Mouse (Mus musculus): ENCODE results near the gene Rnf20. TPM values are rescaled to one million over a fixed set of nuclear protein-coding genes. Genes with fewer than 3 reads are reported as not detected.

Rnf20 gene
- polyA plus RNA-seq (2012; rRNA removed): 16.0 TPM in 2 replicates

DNA sequence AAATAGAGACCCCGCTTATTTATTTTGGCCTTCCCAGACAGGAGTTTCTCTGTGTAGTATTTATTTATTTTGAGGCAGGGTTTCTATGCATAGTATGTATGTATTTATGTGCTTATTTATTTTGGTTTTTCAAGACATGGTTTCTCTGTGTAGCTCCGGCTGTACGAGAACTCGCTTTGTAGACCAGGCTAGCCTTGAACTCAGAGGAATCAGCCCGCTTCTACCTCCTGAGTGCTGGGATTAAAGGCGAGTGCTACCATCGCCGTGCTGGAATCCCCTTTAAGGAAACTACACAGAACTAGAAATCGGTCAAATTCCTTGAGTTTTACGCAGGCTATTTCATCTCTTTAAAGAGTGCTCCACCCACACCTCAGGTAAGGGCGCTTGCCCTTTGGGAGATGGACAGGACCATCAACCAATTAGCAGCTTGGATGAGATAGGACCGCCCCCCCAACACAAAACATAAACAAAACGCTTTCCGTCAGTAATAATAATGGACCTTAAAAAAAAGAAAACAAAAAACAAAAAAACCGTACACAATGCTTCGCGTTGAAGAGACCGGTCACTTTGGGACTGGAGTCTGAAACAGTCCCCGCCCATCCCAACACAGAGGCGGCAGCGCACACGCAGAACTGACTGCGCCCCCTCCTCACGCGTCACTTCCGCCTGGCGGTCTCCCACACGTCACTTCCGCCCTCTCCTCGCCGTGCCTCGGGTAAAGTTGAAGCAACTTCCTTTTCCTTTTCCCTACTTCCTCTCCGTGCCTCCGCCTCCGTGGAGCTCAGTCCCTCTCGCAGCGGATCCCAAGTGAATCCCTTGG is at the start of gene Rnf20:
Gene Rnf20 (plus strand): TSS at position 688 of the 820 bp plus-strand sequence.

DNA sequence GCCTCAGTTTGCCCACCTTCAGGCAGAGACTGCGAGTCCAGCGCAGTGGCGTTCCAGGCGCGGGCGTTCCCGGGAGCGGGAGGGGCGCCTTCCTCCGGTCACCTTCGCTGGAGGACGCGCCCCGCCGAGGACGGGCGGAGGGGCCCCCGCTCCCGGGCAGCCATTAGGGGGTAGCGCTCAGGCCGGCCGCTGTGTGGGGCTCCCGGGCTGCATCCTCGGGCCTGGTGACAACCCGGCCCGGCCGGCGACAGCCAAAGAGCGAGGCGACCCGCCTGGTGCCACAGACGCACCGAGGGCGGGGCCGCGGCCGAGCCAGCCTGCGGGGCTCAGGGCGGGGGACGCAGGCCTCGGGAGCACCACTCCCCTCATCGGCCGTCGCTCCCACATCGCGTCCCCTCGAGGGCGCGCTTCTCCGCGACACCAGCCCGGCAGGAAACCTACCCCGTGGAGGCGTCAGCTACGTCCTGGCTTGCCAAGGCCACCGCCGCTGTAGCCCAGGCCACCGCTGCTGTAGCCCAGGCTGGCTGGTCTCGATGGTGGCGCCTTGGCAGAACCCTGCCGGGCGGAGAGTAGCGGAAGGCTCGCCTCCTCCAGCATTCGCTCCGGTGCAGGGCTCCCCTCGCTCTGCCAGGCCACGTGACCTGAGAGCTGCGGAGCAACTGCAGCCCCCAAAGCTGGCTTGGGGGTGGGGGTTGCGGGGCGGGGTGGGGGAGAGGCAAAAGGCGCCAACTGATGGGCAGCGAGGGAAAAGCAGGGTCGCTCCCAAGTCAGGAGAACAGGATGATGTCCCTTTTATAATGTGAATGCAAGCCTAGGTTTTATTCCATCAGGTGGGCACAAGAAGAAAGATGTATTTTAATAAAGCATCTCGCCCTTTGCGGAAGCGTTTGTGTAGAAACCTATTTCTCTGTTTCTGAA is 34.4 kb upstream of the Rnf20 start, which contains the start of gene Tmem246:
Gene Tmem246 (minus strand): TSS at position 694 of the 918 bp plus-strand sequence.

GRCm38 (mm10) chr4:49681812-49682211 is 50.0 kb downstream of the Rnf20 start, which contains the start of gene Ppp3r2:
Ppp3r2 (minus strand) TSS chr4:49682024.

Other genes with a start within 250 kb of the Rnf20 start
- gene Acnat2, start 223.9 kb upstream of the Rnf20 start, polyA plus RNA-seq (2012; rRNA removed): not detected in 2 replicates
- gene Acnat1, start 158.1 kb upstream of the Rnf20 start, polyA plus RNA-seq (2012; rRNA removed): 7.2 and 7.4 TPM in 2 replicates
- gene Baat, start 125.4 kb upstream of the Rnf20 start, polyA plus RNA-seq (2012; rRNA removed): 0.21 TPM in 1 of 2 replicates, not detected in the other
- 1.6 and 2.3 TPM in 2 replicates for gene Mrpl50, start 110.9 kb upstream of the Rnf20 start, polyA plus RNA-seq (2012; rRNA removed)
- 0.31 and 0.36 TPM in 2 replicates for gene Zfp189, start 110.8 kb upstream of the Rnf20 start, polyA plus RNA-seq (2012; rRNA removed)
- gene Aldob, start 82.5 kb upstream of the Rnf20 start, polyA plus RNA-seq (2012; rRNA removed): 50.0 and 64.2 TPM in 2 replicates
- 102 and 149 TPM in 2 replicates for gene Tmem246, start 34.1 kb upstream of the Rnf20 start, polyA plus RNA-seq (2012; rRNA removed)
- gene Ppp3r2, start 50.0 kb downstream of the Rnf20 start, polyA plus RNA-seq (2012; rRNA removed): 0.05 TPM in 1 of 2 replicates, not detected in the other
- gene Grin3a, start 213.7 kb downstream of the Rnf20 start, polyA plus RNA-seq (2012; rRNA removed): 0.83 and 1.4 TPM in 2 replicates

Measured in colon, adult 2 months (tissue).